Mouse (Mus musculus) myocyte (in vitro differentiated cells): ENCODE measurements at regions not wholly inside any gene's neighbourhood (a gene's known extent, or its start where the extent isn't known, plus 50 kb on each side); places are given as distances from the start of the nearest gene placed in this dataset.

Experiments used
- H3K27me3 ChIP-seq: one replicate; pipeline ENCODE4 v1.6.1; 2011; ENCODE audit not compliant: control insufficient read depth, insufficient read depth, insufficient read length
- H3K36me3 ChIP-seq: one replicate; pipeline ENCODE4 v1.6.1; 2011; ENCODE audit not compliant: control insufficient read depth, insufficient read depth
- H3K4me2 ChIP-seq: one replicate; pipeline ENCODE4 v1.6.1; 2011; ENCODE audit warnings: low read depth, control low read depth
- H3K4me3 ChIP-seq: one replicate; pipeline ENCODE4 v1.5.1; 2011; ENCODE audit warnings: mild to moderate bottlenecking, control low read depth, moderate library complexity
- H3K79me2 ChIP-seq: one replicate; pipeline ENCODE4 v1.6.1; 2011; ENCODE audit not compliant: control insufficient read depth, insufficient read depth
- H3ac ChIP-seq: one replicate; pipeline ENCODE4 v1.6.1; 2011; ENCODE audit not compliant: control insufficient read depth, insufficient read length
- CEBPB ChIP-seq: IDR thresholded peaks from 2 replicates; pipeline ENCODE4 v1.6.1; 2011; ENCODE audit warnings: mild to moderate bottlenecking, moderate library complexity; ENCODE audit not compliant: poor library complexity, insufficient read depth, severe bottlenecking
- E2F4 ChIP-seq: IDR thresholded peaks from one replicate; pipeline ENCODE4 v1.6.1; 2011; ENCODE audit warnings: mild to moderate bottlenecking, control low read depth, moderate library complexity; ENCODE audit not compliant: insufficient read depth
- MAX ChIP-seq: IDR thresholded peaks from one replicate; pipeline ENCODE4 v1.6.1; 2011; ENCODE audit warnings: low read depth, mild to moderate bottlenecking, control low read depth
- MYOD1 ChIP-seq, 3 experiments: IDR thresholded peaks; one replicate each; pipeline ENCODE4 v1.6.1; 2011; ENCODE audit warnings: control low read depth in 2 of 3, low read depth in 2 of 3, mild to moderate bottlenecking in 2 of 3, moderate library complexity in 1 of 3; ENCODE audit not compliant: insufficient read length in 2 of 3, control insufficient read depth in 1 of 3
- MYOG ChIP-seq, 3 experiments: IDR thresholded peaks; one replicate each; pipeline ENCODE4 v1.6.1; 2011; ENCODE audit warnings: control low read depth in 2 of 3, low read depth in 2 of 3, mild to moderate bottlenecking in 2 of 3; ENCODE audit not compliant: insufficient read length in 2 of 3, control insufficient read depth in 1 of 3, insufficient read depth in 1 of 3
- POLR2A ChIP-seq: IDR thresholded peaks from one replicate; pipeline ENCODE4 v1.6.1; 2011; ENCODE audit warnings: low read depth, mild to moderate bottlenecking, control low read depth, moderate library complexity; ENCODE audit not compliant: insufficient read length
- POLR2AphosphoS2 ChIP-seq: IDR thresholded peaks from one replicate; pipeline ENCODE4 v1.6.1; 2011; ENCODE audit warnings: low read depth, control low read depth; ENCODE audit not compliant: insufficient read length
- REST ChIP-seq: IDR thresholded peaks from one replicate; pipeline ENCODE4 v1.6.1; 2011; ENCODE audit warnings: mild to moderate bottlenecking, control low read depth, moderate library complexity; ENCODE audit not compliant: insufficient read depth, insufficient read length
- SRF ChIP-seq: IDR thresholded peaks from one replicate; pipeline ENCODE4 v1.6.1; 2011; ENCODE audit warnings: low read depth; ENCODE audit not compliant: control insufficient read depth, insufficient read length
- TCF12 ChIP-seq: IDR thresholded peaks from one replicate; pipeline ENCODE4 v1.6.1; 2011; ENCODE audit warnings: mild to moderate bottlenecking, control low read depth; ENCODE audit not compliant: poor library complexity, insufficient read depth, severe bottlenecking
- TCF3 ChIP-seq: IDR thresholded peaks from one replicate; pipeline ENCODE4 v1.6.1; 2011; ENCODE audit warnings: low read depth, control low read depth; ENCODE audit not compliant: insufficient read length
- USF1 ChIP-seq: IDR thresholded peaks from one replicate; pipeline ENCODE4 v1.6.1; 2011; ENCODE audit warnings: low read depth, mild to moderate bottlenecking, control low read depth, moderate library complexity

GRCm38 (mm10) chr3:121602082-121602561, 68.4 kb upstream of the 4930432M17Rik start:
- Histone ChIP-seq H3K4me3 (no peak overlapping the region), H3K4me2 (peak overlapping the region; percentile 54)

DNA sequence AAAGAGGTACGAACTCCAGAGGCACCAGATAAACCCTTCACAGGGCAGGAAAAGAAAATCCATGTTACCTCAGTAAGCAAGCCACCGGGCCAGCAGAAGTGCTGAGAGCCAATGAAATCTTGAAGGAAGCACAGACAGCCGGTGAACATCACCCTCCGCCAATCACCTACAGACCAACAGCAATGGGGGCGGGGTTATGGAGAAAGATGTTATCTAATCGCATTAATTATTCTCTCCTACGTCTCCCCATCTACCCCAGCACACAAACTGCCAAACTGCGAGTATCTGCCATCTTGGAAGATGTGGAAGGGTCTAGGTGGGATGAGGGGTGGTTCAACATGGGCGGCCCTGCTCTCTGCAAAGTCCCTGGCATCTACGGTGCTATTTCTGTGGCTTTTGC, 68.6 kb upstream of the Slc44a3 start:
- Histone ChIP-seq H3K79me2 (no peaks in the 10 kb centered on the region), H3K36me3 (no peaks in the 10 kb centered on the region), H3ac (no peak overlapping the region), H3K27me3 (no peaks in the 10 kb centered on the region), H3K4me2 (no peak overlapping the region), H3K4me3 (no peak overlapping the region)
- TF ChIP-seq CEBPB: no peak
- no peak for TF ChIP-seq TCF12
- no peak for TF ChIP-seq REST
- no peak for TF ChIP-seq POLR2AphosphoS2
- no peak for TF ChIP-seq USF1
- no peak for TF ChIP-seq MYOG (IDR thresholded peaks at IDR 0.05; ENCODE audit: control insufficient read depth in 1 of 3, insufficient read depth in 1 of 3, insufficient read length in 2 of 3, low read depth in 2 of 3)
- TF ChIP-seq E2F4: no peak
- no peak for TF ChIP-seq MAX
- no peak for TF ChIP-seq POLR2A
- TF ChIP-seq TCF3: no peak
- no peak for TF ChIP-seq SRF
- no peak for TF ChIP-seq MYOD1 (IDR thresholded peaks at IDR 0.05; ENCODE audit: control insufficient read depth in 1 of 3, insufficient read length in 2 of 3, low read depth in 2 of 3)

More at GRCm38 (mm10) chr3:121602082-121602561, 68.4 kb upstream of the 4930432M17Rik start:
- TF ChIP-seq E2F4: no peak
- TF ChIP-seq CEBPB: peak; percentile 89
- TF ChIP-seq POLR2A: no peak
- peak; percentile 93 for TF ChIP-seq SRF
- Histone ChIP-seq H3ac (no peak overlapping the region), H3K36me3 (no peaks in the 10 kb centered on the region), H3K27me3 (no peaks in the 10 kb centered on the region), H3K79me2 (no peaks in the 10 kb centered on the region)

GRCm38 (mm10) chr3:121600388-121600787, 68.2 kb upstream of the Slc44a3 start:
- H3ac ChIP-seq: no peak overlapping the region

DNA sequence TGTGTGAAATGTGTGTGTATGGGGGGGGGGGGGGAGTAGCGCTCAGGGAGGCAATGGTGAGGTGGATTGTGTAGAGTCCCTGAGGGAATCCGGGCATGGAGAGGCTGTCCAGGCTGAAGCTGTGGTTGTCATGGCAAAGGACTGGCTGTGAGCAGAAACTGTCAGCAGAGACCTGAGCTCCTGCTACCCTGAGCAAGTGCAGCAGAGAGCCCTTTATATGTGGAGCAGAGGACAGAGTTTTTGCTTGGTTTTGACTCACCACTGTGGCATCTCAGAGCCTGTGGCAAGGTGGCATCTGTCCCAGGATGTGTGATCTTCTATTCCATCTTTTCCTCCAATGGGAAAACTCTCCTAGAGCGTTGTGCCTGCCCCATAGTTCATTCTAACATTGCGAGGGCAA, 65.8 kb upstream of the Slc44a3 start:
- H3K36me3 ChIP-seq: no peaks in the 10 kb centered on the region
- H3K4me3 ChIP-seq: no peak overlapping the region
- H3K27me3 ChIP-seq: no peaks in the 10 kb centered on the region
- H3K79me2 ChIP-seq: no peaks in the 10 kb centered on the region
- no peak overlapping the region for H3K4me2 ChIP-seq
- no peak overlapping the region for H3ac ChIP-seq
- TF ChIP-seq CEBPB (no peak), E2F4 (no peak), POLR2AphosphoS2 (no peak), REST (no peak), POLR2A (no peak), MYOD1 (IDR thresholded peaks at IDR 0.05; ENCODE audit: control insufficient read depth in 1 of 3, insufficient read length in 2 of 3, low read depth in 2 of 3) (no peak), MAX (no peak), TCF12 (no peak), MYOG (IDR thresholded peaks at IDR 0.05; ENCODE audit: control insufficient read depth in 1 of 3, insufficient read depth in 1 of 3, insufficient read length in 2 of 3, low read depth in 2 of 3) (no peak), USF1 (no peak)

More at GRCm38 (mm10) chr3:121600388-121600787, 68.2 kb upstream of the Slc44a3 start:
- Histone ChIP-seq H3K4me3 (no peak overlapping the region), H3K4me2 (no peak overlapping the region), H3K79me2 (no peaks in the 10 kb centered on the region), H3K36me3 (no peaks in the 10 kb centered on the region), H3K27me3 (no peaks in the 10 kb centered on the region)
- TF ChIP-seq REST (no peak), USF1 (no peak), MYOD1 (IDR thresholded peaks at IDR 0.05; ENCODE audit: control insufficient read depth in 1 of 3, insufficient read length in 2 of 3, low read depth in 2 of 3) (no peak), TCF12 (no peak), MYOG (IDR thresholded peaks at IDR 0.05; ENCODE audit: control insufficient read depth in 1 of 3, insufficient read depth in 1 of 3, insufficient read length in 2 of 3, low read depth in 2 of 3) (no peak), SRF (no peak), E2F4 (no peak), POLR2AphosphoS2 (no peak), TCF3 (no peak), CEBPB (no peak), POLR2A (no peak), MAX (no peak)

- TF ChIP-seq USF1 (no peak), MYOD1 (IDR thresholded peaks at IDR 0.05; ENCODE audit: control insufficient read depth in 1 of 3, insufficient read length in 2 of 3, low read depth in 2 of 3) (no peak), REST (no peak), TCF3 (no peak)
Observed at GRCm38 (mm10) chr3:121597203-121597602, 65.0 kb upstream of the Slc44a3 start.

More at GRCm38 (mm10) chr3:121597203-121597602, 65.0 kb upstream of the Slc44a3 start:
- Histone ChIP-seq H3ac (no peak overlapping the region), H3K4me3 (no peak overlapping the region), H3K27me3 (no peaks in the 10 kb centered on the region), H3K4me2 (no peak overlapping the region), H3K36me3 (no peaks in the 10 kb centered on the region), H3K79me2 (no peaks in the 10 kb centered on the region)
